Mouse (Mus musculus) thymus, postnatal 36 days (tissue): ENCODE results near the gene Prpf39.

Experiments
- DNase-seq, 2 experiments: peaks; one replicate each; pipeline ENCODE4 v3.0.0; 2022; ENCODE audit warnings: mixed read lengths in 2 of 2

Prpf39 gene

DNA sequence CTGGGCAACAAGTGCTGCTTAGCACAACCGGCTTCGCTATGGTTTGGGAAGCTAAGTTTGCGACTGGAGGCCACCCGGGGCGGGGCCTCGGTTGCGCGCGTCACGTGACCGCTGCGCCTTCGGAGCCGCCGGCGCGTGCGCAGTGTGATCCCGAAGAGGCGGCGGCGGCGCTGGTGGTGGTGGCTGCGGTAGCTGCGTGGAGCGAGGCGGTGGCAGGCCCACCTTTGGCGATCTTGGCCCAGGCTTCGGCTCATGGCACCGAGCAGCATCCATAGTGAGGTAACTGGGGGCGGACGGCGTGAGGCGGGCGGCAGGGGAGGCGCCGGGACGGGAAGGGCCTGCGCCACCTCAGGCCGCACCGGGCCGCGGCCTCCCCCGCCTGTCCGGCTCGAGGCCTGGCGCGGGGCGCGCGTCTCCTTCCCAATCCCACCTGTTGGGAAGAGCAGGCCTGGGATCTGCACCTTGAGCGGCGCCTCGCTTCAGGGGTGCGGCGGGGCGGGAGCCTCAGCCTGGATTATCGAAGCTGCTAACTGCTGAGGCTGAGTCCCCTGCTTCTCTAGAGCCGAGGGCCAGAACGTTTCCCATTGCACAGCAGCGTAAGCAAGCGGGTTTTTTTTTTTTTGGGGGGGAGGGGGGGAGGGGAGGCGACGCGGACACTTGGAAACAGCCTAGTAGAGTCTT is at the start of gene Prpf39:
Prpf39 (plus strand) TSS at position 144 of the 681 bp plus-strand sequence.
- DNase-seq = peak; percentile 90 to 92

DNA sequence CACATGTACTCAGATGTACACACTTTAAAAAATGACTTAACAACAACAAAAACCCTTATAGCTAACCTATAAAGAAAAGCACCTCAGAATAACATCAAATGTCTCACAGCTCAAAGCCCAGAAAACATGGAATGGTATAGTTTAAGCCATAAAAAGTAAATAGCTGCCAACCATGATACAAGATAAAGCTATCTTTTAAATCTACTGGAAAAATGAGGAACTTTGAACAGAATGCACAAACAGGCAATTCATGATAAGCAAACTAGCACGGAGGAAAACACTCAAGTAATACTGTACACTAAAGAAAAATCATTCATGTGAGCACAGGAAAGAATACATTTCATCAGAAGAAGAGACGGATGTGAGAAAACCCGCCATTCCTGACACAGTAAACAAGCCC is 28.4 kb upstream of the Prpf39 start:
- DNase-seq = no peak

DNA sequence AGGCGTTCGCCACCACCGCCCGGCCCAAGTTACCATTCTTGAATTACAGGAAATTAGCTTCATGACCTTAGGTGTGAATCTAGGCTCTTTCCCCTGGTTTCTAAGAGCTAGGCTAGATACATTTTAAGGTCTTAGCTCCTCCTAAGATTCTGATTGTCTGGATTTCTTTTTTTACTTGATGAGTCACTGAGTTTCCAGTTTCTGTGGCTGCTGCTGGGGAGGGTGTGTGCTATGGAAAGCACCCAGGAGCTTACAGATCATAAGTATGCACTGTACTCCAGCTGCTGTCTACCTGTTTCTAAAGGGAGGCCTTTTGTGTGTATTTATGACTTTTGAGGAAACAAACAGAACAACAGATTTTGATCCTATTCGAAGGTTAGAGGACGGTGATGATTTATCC is 13.3 kb upstream of the Prpf39 start:
- no peak for DNase-seq

DNA sequence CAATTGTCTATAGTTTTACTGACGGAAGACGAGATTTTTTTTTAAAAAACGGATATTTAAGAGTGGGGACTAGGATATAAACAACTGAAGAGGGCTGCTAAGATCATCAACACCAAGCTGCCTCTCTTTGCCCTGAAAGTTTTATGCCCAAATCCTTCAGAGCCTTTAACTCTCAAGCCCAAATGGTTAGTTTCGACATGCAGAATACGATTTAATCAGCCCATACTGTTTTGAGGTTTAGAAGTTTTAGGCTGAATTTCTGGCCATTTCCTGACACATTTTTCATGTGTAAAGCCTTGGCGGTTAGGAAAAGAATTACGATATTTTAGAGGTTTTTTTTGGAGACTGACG is 319 bp upstream of the Prpf39 start:
- no peak for DNase-seq

DNA sequence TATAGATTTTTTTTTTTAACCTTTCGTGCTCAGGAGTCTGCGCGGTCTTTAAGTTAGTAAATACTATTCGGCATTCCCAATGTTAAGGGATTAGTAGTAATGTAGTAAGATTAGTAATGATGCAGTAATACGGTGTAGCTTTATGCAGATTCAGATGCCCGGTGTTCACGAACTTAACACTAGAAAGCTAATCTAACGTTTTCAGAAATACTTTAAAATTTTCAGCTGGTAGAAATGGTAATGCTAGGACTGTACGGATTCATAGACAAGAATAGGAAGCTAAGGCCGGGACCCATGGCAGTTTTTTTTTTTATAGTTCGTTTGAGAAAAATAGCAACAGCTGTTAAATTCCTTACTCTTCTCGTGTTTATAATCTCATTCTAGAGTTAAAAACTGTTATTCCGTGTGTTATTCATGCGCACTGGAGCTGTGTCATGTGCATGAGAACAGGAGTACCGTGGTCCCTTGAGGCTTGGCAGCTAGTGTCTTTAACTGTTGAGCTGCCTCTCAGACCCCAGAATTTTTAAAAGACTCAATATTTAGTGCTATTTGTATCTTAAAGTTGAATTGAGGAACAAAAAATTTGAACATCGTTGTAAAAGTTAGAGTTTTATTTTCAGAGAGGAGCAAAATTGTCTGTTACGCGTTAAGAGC is 886 bp downstream of the Prpf39 start:
- no peak for DNase-seq

DNA sequence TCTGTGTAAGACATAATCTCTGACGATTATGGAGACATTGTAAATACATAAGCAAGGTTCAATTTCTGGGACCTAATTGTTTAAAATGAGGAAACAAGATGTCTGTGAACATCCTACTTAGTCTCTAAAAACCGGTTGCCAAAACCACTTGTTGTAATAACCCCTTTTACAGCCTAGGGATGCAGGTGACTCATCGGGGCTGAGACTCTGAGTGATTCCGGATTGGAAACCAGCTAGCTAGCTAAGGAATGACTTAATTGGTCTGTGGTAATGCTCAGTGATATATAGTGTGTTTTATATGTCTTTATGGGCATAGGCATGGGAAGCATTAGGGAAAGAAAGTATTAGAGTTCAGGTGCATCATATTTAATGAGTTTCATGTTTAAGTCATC is 1.4 kb downstream of the Prpf39 start:
- DNase-seq = no peak

DNA sequence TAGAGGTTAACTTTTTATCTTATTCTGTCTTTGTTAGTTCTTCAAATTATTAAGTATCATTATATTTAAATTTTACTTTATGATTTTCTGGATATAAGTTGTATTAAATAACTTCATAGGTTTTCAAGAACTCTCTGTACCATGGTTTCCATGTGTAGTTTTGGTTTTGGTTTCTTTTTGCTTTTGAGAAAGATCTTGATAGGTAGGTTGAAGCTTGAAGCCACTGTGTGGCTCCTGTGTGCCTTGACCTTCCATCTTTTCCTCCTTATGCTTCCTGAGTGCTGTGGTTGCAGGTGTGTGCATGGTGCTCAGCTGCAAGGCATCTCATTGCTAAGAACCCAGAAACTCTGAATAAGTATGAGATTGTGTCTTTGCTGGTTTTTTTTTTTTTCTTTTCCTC is 12.7 kb downstream of the Prpf39 start:
- DNase-seq = no peak

DNA sequence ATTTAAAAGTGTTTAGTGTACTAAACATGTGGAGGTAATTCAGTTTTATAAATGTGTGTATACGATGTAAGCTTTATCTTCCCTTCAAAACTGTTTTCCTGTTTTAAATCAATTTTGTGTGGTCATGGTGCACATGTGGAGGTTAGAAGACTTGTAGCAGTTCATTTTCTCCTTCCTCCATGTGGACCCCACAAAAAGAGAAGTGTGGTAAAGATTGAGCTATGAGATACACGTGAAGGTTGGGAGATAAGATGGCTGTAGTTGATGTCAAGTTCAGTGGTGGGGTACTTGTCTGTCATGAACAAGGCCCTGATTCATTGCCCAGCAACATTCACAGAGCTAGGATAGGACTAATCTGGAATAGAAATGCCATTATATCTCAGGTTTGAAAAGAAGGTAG is 22.1 kb downstream of the Prpf39 start:
- no peak for DNase-seq

DNA sequence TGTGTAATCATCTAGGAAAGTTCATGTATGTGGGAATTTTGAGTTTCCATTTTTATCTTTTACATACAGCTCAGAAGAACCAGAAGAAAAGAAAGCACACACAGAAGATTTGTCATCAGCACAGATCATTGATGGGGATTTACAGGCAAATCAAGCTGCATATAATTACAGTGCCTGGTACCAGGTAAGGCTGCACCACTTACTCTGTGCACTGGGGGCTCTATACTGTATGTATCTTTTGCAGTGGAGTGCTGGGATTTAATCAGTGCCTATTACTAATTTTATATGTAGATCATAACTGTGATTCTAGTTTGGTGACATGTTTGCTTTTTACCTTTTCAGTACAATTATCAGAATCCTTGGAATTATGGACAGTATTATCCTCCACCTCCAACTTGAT is 24.9 kb downstream of the Prpf39 start:
- no peak for DNase-seq

DNA sequence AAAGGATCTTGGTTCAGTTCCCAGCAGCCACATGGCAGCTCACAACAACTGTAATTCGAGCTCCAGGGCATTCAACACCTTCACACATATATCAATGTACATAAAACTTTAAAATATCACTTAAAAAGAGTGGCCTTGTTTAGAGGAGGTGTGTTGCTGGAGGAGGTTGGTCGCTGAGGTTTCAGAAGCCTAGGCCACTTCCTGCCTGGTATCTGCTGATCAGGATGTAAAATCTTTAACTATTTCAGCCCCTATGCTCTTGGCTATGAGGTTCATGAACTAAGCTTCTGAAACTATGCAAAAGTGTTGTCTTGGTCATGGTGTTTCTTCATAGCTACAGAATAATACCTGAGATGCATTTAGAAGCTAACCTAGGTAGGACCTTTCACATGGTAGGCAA is 29.1 kb downstream of the Prpf39 start:
- peak; percentile 9 to 20 for DNase-seq

DNA sequence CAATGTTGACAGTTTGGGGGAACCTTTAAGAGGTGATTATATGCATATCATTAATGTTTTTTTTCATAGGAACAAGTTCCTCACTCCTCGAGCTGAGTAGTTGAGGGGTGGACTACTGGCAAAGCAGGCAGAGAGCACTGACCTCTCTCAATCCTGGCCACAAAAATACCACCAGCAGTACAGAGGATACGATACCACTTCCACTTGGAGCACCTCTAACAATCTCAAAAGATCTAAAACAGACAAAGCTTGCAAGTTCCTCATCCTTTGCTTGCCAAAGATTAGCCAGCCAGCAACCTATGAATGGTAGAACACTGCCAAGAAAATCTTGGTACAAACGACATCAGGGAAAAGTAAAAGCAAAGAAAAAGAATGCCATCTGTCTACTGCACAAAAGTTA is 30.1 kb downstream of the Prpf39 start:
- DNase-seq = no peak

DNA sequence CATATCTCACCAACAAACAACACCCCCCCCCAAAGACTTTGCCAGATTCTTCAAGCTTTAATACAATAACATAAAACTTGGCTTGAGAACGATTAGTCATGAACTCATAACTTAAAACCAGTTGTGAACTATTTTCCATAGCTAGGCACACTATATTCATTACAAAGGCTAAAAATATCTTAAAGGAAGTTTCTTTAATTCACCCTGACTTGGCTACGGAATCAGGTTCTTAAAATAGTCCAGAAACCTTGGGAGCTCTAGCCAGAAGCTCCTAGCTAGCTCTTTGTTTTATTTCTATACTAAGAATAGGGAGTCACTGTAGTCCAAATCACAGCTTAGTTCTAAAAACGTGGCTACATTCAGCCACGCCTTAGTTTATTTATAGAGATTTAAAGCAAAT is 32.3 kb downstream of the Prpf39 start:
- no peak for DNase-seq

DNA sequence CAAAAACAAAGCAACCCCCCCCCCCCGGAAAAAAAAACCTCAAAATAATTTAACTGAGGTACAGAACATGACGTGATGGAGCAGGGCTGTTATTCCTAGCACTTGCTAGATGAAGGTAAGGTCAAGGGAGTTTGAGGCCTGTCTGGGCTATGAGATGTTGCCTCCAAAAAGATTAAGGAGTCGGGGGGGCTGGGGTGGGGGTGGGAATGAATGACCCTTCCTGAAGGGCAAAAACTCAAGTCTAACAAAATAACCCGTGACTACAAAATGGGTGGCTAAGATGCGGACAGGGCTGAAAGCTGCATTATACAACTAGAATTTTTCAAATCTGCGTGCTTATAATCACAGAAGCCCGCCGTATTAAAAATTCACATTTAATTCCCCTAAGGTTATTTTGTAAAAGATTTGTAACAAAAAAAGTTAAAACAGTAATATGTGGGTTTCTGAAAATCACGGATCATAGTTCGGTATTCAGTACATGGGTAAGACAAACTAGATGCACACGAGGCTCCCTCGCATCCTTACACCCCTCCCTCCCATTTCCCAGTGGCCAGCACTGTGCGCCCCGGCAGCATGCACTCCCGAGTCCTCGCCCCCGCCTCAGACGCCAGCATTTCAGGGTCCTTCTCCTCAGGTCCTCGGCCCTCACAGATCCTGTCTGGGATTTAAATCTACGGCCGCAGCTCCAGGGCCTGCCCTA is 36.9 kb downstream of the Prpf39 start:
- no peak for DNase-seq

DNA sequence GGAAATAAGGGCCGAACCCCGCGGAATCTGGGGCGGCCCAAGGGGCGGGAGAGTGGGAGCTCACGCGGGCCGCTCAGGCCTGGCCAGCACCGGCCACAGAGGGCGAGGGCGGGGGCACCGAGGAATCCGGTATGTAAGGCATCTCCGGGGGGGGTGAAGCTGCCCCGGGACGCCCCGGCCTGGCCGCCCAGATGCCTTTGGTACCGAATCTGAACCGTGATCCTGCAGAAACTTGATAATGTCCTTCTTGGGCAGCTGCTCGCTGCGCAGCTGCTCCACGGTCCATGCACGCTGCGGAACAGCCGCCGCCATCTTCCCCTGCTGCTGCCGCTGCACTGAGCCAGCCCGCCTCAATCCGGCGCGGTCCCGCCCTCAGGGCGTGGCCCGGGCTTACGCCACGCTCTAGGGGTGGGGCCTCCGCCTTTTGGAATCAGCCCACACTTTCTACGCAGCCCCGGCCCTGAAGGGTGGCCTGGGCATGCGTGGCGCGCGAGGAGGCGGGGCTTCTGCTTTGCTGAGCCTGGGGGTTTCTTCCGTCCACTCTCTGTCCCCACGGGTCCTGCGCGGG is 37.6 kb downstream of the Prpf39 start, which contains the start of gene Fkbp3:
Fkbp3 (minus strand) TSS at position 397 of the 568 bp plus-strand sequence.
- peak; percentile 98 for DNase-seq

DNA sequence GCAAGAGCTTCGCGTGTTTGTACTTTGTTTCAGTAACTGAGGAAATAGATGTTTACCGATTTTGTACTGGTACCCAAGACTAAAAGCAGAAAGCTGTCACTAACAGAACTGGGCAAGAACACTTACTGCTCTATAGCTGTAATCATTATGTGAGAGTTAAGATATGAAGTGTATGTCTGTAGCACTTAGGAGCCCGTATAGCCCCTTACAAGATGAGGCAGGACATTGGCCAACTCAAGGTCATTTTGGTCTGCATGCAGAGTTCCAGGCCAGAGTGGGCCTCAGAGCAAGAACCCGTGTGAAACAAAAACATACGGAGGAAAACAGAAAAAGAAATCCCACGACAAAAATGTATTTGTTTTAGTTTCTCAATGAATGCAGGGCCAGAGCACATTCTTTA is 38.5 kb downstream of the Prpf39 start:
- DNase-seq = no peak

DNA sequence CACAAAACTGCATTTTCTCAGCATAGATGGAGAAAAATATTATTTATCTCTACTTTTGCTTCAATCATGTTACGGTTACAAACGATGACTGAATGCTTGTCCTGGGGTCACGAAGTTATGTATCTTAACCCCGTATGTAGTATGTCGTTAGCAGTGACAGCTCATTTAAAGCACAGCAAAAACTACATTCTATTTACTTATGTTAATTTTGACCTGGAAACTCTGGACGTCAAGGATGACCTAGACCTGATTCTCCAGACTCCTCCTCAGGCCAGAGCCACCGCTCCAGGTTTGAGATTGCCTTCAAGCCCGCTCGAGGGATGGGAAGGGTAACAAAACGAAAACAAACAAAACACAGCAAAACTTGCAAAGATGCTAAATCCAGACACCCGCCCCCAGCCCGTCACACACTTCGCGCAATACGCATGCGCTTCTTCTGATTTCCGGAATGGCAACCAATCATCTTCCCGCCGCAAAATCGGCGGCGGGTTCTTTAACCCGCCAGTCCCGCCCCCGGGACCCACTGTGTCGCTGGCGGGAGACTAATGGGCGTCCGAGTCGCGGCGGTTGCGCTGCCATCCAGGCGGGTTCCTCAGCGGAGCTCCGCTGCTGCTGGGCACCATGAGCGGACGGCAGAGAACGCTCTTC is 39.1 kb downstream of the Prpf39 start, which contains the start of gene Fancm:
Fancm (plus strand) TSS at position 519 of the 648 bp plus-strand sequence.
- DNase-seq = peak; percentile 88 to 91

DNA sequence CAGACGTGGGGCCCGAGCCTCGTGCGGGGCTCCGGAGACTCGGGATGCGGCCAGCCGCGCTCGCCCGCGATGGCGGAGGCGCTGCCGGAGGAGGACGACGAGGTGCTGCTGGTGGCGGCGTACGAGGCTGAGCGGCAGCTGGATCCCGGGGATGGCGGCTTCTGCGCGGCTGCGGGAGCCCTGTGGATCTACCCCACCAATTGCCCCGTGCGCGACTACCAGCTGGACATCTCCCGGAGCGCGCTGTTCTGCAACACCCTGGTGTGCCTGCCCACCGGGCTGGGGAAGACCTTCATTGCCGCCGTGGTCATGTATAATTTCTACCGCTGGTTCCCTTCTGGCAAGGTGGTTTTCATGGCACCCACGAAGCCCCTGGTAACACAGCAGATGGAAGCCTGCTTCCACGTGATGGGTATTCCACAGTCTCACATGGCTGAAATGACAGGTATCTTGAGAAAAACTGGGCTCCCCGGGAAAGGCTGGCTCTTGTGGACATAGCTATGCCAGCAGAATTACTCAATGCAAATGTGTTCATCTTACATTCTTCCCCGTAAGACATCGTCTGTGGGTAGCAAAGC is 39.7 kb downstream of the Prpf39 start:
- no peak for DNase-seq

DNA sequence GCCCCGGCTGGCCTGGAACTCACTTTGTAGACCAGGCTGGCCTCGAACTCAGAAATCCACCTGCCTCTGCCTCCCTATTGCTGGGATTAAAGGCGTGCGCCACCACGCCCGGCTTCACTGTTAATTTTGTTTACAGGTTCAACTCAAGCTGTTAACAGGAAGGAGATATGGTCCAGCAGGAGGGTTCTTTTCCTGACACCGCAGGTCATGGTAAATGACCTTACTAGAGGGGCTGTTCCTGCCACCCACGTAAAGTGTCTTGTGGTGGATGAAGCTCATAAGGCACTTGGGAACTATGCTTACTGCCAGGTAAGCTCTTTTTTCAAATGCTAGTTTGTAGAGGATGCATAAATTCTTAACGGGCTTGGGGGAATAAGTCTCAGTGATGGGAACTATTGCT is 40.8 kb downstream of the Prpf39 start:
- no peak for DNase-seq

DNA sequence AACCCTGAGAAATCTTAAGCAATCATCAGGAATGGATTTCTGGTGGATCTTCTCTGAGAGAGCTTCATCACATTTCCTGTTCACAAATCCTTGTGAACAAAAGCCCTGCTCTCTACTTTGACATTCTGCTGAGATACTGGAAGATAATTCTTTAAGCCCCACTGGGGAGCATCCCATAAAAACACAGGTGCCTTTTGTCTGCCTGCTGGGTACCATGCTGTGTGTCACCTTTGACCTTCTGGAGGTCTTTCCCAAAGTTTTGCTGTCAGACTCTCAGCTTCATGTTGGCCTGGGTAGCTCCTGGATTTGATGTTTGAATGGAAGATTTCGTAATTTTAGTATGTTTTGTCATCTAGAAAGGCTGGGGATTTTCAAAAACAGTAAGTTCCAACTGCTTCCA is 72.6 kb downstream of the Prpf39 start:
- DNase-seq = no peak

DNA sequence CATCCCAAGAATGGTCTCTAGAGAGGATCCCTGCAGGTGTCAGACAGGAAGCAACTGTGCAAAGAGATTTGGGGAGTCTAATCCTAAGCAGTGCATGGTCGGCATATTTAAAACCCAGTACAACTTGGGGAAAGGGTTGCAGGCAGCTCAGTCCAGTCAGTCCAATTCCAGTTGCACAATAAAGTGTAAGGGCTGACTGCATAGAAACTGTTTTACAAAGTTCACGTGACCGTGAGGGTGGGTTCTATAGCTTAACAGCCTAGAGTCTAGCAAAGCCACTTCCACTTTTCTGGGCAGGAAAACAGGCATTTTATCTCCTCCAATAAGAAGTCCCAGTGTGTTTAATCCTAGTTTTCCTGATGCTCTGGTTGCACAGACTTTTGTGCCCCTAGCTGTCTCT is 75.4 kb downstream of the Prpf39 start:
- no peak for DNase-seq

DNA sequence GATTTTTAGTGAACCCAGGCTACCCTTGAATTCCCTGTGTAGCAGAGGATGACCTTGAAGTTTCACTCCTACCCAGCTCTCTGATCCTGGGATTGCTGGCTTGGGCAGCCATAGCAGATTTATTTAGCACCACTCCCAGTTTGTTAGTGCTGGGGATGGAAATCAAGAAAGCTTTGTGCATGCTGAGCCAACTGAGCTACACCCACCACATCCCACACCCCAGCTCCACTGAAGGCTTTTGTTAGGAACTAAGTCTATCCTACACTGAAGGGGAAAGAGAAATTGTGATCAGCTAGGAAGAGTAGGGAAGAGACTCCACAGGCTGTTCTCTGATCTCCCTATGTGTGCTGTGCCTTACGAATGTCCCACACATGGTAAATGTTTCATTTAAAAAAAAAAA is 76.7 kb downstream of the Prpf39 start:
- DNase-seq = no peak
